Mouse (Mus musculus): ENCODE results near the gene Gm9611.
"Not testable (repeated sequence)": the region's sequence is repeated elsewhere in the genome, so short reads cannot be mapped to it uniquely, and the experiment has no call there.

Gm9611 gene

GRCm38 (mm10) chr14:42297258-42297657 is at the start of gene Gm9611:
Gene Gm9611, minus strand, starts transcription at chr14:42297358.
- not testable (repeated sequence) for DNase-seq

GRCm38 (mm10) chr14:42309910-42310309 is 12.8 kb upstream of the Gm9611 start, which contains the start of gene Gm7995:
Gene Gm7995, plus strand, starts transcription at chr14:42310210.
- DNase-seq, result not testable (repeated sequence)

- not testable (repeated sequence) for DNase-seq
These were observed 37.2 kb downstream of the Gm9611 start, which contains the start of gene Gm17026 for GRCm38 (mm10) chr14:42259948-42260347. Gene Gm17026, minus strand, starts transcription at chr14:42260048.
